Mouse (Mus musculus): ENCODE measurements around the gene Ccnjl. TPM values are rescaled to one million over a fixed set of nuclear protein-coding genes. Genes with fewer than 3 reads are reported as not detected.
A peak's percentile ranks its signal among the peaks of the same experiment; 100 is the strongest.

Gene Ccnjl
- total and polyA plus RNA-seq, 3 experiments, result 2.0 to 3.0 (median 2.1) TPM

DNA sequence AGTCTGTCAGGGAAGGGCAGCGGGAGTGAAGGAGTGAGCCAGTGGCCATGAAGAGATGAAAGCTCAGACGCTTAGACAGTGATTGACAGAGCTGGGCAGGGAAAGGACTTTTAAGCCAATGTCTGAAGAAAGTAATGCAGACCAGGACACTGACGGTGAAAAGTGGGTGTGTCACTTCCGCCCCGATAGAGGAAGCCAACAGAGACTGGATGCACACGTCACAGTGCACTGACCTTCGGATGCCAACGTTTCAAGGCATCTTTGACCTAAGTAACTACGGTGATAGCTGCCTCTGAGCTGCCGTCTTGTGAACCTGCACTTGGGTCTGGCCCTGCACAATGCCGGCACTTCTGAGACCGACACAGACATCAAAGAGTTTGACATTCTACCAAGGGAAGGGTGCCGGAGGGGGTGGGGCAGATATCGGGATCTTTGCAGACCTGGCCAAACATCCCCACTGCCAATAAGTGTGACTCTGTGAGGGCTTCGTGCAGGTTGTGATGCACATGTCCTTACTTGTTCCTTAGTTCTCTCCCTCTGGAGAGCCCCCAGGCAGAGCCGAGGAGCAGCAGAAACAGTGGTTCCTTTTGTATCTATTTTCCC lies 17.4 kb downstream of the Ccnjl start:
- Histone ChIP-seq H3K27ac (no peak overlapping the region), H3K4me3 (no peak overlapping the region), H3K36me3 (ENCODE audit: control insufficient read depth, insufficient read depth, low read length) (no peaks in the 10 kb centered on the region), H3K79me2 (replicated peaks; ENCODE audit: control insufficient read depth, insufficient read depth, low read length) (no peaks in the 10 kb centered on the region; the same call in 1 of the 2 replicates), H3K4me1 (ENCODE audit: control insufficient read depth, insufficient read depth, low read length) (peaks cover 12% of the 10 kb centered on the region), H3K27me3 (ENCODE audit: control insufficient read depth, insufficient read depth, low read length) (no peaks in the 10 kb centered on the region), H3K9ac (ENCODE audit: low read depth, low read length) (no peak overlapping the region)
- TF ChIP-seq CTCF (IDR thresholded peaks at IDR 0.05) (no peak), POLR2A (IDR thresholded peaks at IDR 0.05; ENCODE audit: insufficient read depth, low read depth, low read length) (no peak), EP300 (IDR thresholded peaks at IDR 0.05; ENCODE audit: insufficient read depth, low read depth, low read length) (no peak)
- no peak for DNase-seq
- intact Hi-C loops (cut with DNase I), result no loop called here
- 50% methylated on average over 16 of the region's 16 CpGs for WGBS

DNA sequence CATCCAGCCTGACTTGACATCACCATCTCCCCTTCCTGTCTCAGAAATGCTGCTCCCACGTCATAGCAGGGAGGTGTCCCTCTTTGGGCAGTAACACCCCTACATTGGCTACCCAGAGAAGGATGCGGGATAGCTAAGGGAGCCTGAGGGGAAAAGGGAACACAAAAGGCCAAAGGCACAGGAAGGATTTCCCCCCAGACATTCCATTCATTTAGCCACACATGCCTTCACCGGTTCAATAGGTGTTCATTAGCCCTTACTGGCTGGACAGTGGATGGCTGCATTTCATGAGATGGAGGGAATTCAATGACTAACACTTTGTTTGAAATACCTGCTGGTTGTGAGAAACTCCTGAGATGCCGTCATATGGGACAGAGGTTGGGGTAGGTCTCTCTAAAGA lies 18.1 kb downstream of the Ccnjl start:
- intact Hi-C loops (cut with DNase I), result no loop called here
- Histone ChIP-seq H3K27ac (no peak overlapping the region), H3K27me3 (ENCODE audit: control insufficient read depth, insufficient read depth, low read length) (no peaks in the 10 kb centered on the region), H3K4me3 (no peak overlapping the region), H3K36me3 (ENCODE audit: control insufficient read depth, insufficient read depth, low read length) (no peaks in the 10 kb centered on the region), H3K79me2 (replicated peaks; ENCODE audit: control insufficient read depth, insufficient read depth, low read length) (no peaks in the 10 kb centered on the region), H3K4me1 (ENCODE audit: control insufficient read depth, insufficient read depth, low read length) (peaks cover 12% of the 10 kb centered on the region), H3K9ac (ENCODE audit: low read depth, low read length) (no peak overlapping the region)
- TF ChIP-seq EP300 (IDR thresholded peaks at IDR 0.05; ENCODE audit: insufficient read depth, low read depth, low read length), result no peak
- no peak for TF ChIP-seq CTCF (IDR thresholded peaks at IDR 0.05)
- no peak for TF ChIP-seq POLR2A (IDR thresholded peaks at IDR 0.05; ENCODE audit: insufficient read depth, low read depth, low read length)
- 71% methylated on average over 4 of the region's 4 CpGs for WGBS
- DNase-seq, result no peak

- TF ChIP-seq EP300 (IDR thresholded peaks at IDR 0.05; ENCODE audit: insufficient read depth, low read depth, low read length) (no peak), CTCF (IDR thresholded peaks at IDR 0.05) (no peak), POLR2A (IDR thresholded peaks at IDR 0.05; ENCODE audit: insufficient read depth, low read depth, low read length) (no peak)
These were observed 19.6 kb downstream of the Ccnjl start for GRCm38 (mm10) chr11:43548148-43548547.

DNA sequence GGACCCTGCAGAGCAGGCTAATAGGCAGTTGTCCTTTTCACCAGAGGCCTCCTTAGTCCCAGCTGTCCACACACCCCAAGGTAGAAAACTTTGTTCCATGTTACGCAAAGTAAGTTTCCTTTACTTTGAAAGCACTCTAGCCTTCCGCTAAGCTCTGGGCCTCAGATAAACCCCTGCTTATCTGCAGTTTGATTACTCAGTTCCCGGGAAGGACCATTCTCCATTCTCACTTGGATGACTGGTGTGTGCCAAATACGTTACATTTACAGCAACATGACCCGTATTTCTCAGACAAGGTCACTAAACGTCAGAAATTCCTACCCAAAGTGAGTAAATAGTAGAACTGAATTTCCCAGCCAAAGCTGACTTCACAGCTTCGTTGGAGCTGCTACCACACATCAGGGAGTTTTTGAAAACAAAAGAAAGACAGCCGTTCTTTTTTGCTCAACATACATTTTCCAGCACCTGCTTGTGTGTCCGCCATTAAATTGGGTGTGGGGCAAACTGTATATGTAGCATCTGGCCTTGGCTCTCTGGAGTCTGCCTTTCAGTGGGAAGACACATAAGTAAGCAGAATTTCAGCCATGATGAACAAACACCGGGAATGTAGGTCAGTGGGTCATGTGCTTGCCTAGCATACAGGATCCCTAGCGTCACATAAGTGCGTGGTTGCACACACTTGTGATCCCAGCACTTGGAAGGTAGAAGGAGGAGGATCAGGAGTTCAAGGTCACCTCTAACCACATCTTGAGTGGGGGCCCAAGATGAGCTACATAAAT lies 20.3 kb downstream of the Ccnjl start:
- intact Hi-C loops (cut with DNase I), result loop anchor here (2.0 kb wide), 1 partner anchor 20 kb away; no protein-coding TSS in a partner anchor
- H3K27me3 ChIP-seq (ENCODE audit: control insufficient read depth, insufficient read depth, low read length), result no peaks in the 10 kb centered on the region
- no peak overlapping the region for H3K9ac ChIP-seq (ENCODE audit: low read depth, low read length)
- peak overlapping the region; percentile 61 for H3K27ac ChIP-seq
- TF ChIP-seq POLR2A (IDR thresholded peaks at IDR 0.05; ENCODE audit: insufficient read depth, low read depth, low read length) (no peak), CTCF (IDR thresholded peaks at IDR 0.05) (no peak), EP300 (IDR thresholded peaks at IDR 0.05; ENCODE audit: insufficient read depth, low read depth, low read length) (no peak)
- H3K4me3 ChIP-seq, result no peak overlapping the region
- no peaks in the 10 kb centered on the region for H3K79me2 ChIP-seq (replicated peaks; ENCODE audit: control insufficient read depth, insufficient read depth, low read length)
- peaks cover 12% of the 10 kb centered on the region for H3K4me1 ChIP-seq (ENCODE audit: control insufficient read depth, insufficient read depth, low read length)
- no peaks in the 10 kb centered on the region for H3K36me3 ChIP-seq (ENCODE audit: control insufficient read depth, insufficient read depth, low read length)
- DNase-seq, result no peak
- WGBS, result 36% methylated on average over 12 of the region's 12 CpGs

More at GRCm38 (mm10) chr11:43548148-43548547, 19.6 kb downstream of the Ccnjl start:
- H3K4me1 ChIP-seq (ENCODE audit: control insufficient read depth, insufficient read depth, low read length), result peaks cover 12% of the 10 kb centered on the region
- H3K4me3 ChIP-seq, result no peak overlapping the region
- H3K27ac ChIP-seq, result peak overlapping the region; percentile 61
- intact Hi-C loops (cut with DNase I), result loop anchor here (2.0 kb wide), 1 partner anchor 21 kb away; no protein-coding TSS in a partner anchor
- no peak overlapping the region for H3K9ac ChIP-seq (ENCODE audit: low read depth, low read length)
- no peaks in the 10 kb centered on the region for H3K27me3 ChIP-seq (ENCODE audit: control insufficient read depth, insufficient read depth, low read length)
- no peaks in the 10 kb centered on the region for H3K79me2 ChIP-seq (replicated peaks; ENCODE audit: control insufficient read depth, insufficient read depth, low read length)
- 19% methylated on average over 7 of the region's 7 CpGs for WGBS
- DNase-seq, result peak; percentile 75 to 83
- H3K36me3 ChIP-seq (ENCODE audit: control insufficient read depth, insufficient read depth, low read length), result no peaks in the 10 kb centered on the region

- Histone ChIP-seq H3K4me3 (no peak overlapping the region), H3K36me3 (ENCODE audit: control insufficient read depth, insufficient read depth, low read length) (no peaks in the 10 kb centered on the region), H3K79me2 (replicated peaks; ENCODE audit: control insufficient read depth, insufficient read depth, low read length) (no peaks in the 10 kb centered on the region), H3K9ac (ENCODE audit: low read depth, low read length) (no peak overlapping the region), H3K4me1 (ENCODE audit: control insufficient read depth, insufficient read depth, low read length) (peaks cover 11% of the 10 kb centered on the region), H3K27me3 (ENCODE audit: control insufficient read depth, insufficient read depth, low read length) (no peaks in the 10 kb centered on the region), H3K27ac (no peak overlapping the region; the same call in 1 of the 2 replicates)
- intact Hi-C loops (cut with DNase I), result loop anchor here (2.0 kb wide), 1 partner anchor 19 kb away; no protein-coding TSS in a partner anchor
- 0 out of 2 replicates have a peak, but pooled peaks have one; percentile 29 for TF ChIP-seq EP300 (IDR thresholded peaks at IDR 0.05; ENCODE audit: insufficient read depth, low read depth, low read length)
- no peak for TF ChIP-seq POLR2A (IDR thresholded peaks at IDR 0.05; ENCODE audit: insufficient read depth, low read depth, low read length)
- DNase-seq, result peak; percentile 51 to 76
- 13% methylated on average over 11 of the region's 11 CpGs for WGBS
These were observed 21.1 kb downstream of the Ccnjl start for GRCm38 (mm10) chr11:43549701-43550100.

DNA sequence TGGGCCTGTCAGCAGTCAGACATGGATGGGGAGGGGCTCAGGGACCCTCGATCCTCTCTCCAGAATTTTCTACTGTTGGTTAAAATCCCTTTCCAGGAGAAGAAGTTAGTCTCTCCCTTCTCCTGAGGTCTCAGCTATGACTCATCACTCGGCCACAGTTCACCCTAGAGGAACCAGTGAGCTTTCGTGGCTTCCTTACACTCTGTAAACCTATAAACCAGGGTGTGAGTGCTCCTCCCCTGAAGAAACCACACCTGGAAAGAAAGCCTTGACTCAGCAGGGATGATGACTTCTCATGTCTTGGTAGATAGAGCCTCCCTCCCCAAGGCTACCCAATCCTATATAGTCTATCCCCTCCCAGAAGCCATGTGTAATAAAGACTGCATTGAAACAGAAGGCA lies 23.2 kb downstream of the Ccnjl start:
- Histone ChIP-seq H3K4me3 (no peak overlapping the region), H3K9ac (ENCODE audit: low read depth, low read length) (no peak overlapping the region), H3K4me1 (ENCODE audit: control insufficient read depth, insufficient read depth, low read length) (peaks cover 11% of the 10 kb centered on the region), H3K36me3 (ENCODE audit: control insufficient read depth, insufficient read depth, low read length) (no peaks in the 10 kb centered on the region), H3K27ac (no peak overlapping the region), H3K79me2 (replicated peaks; ENCODE audit: control insufficient read depth, insufficient read depth, low read length) (no peaks in the 10 kb centered on the region), H3K27me3 (ENCODE audit: control insufficient read depth, insufficient read depth, low read length) (no peaks in the 10 kb centered on the region)
- TF ChIP-seq CTCF (IDR thresholded peaks at IDR 0.05), result no peak
- TF ChIP-seq POLR2A (IDR thresholded peaks at IDR 0.05; ENCODE audit: insufficient read depth, low read depth, low read length), result no peak
- TF ChIP-seq EP300 (IDR thresholded peaks at IDR 0.05; ENCODE audit: insufficient read depth, low read depth, low read length), result no peak
- DNase-seq, result no peak
- intact Hi-C loops (cut with DNase I), result no loop called here
- 85% methylated on average over 3 of the region's 3 CpGs for WGBS
